Mouse (Mus musculus): ENCODE results near the gene 4930558K02Rik. TPM values are rescaled to one million over a fixed set of nuclear protein-coding genes. Genes with fewer than 3 reads are reported as not detected.

4930558K02Rik gene
- total RNA-seq (2014; rRNA removed) (not detected in 2 replicates), polyA plus RNA-seq (2015; fragmentation: Nextera tagmentation; extraction: Ambion mirVana) (0.25 and 0.43 TPM in 2 replicates)

DNA sequence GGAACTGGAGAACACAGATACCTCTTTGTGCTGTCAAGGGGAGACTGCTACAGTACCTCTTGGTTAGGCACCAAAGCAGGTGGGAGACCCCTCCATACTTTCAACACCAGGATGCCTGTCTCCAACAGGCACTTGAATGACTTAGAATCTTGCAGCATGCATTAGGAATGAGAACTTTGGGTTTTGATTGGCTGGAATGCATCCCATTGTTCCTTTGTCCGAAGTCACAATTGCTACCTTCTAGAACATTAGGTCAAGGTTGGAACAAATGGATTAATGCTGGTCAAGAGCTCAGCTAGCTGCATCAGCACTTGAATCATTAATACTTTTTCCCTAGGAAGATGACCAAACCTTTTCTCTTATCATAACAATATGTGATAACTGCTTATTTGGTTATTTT, at the start of gene 4930558K02Rik:
4930558K02Rik (minus strand) TSS at position 101 of the 400 bp plus-strand sequence.
- H3K4me1 ChIP-seq (ENCODE audit: insufficient read depth): no peaks in the 10 kb centered on the region
- H3K36me3 ChIP-seq (ENCODE audit: insufficient read depth): no peaks in the 10 kb centered on the region
- H3K4me3 ChIP-seq (ENCODE audit: low read depth, low read length): no peak within 1 kb of the TSS
- no peaks in the 10 kb centered on the region for H3K27me3 ChIP-seq (ENCODE audit: insufficient read depth, low read length)
- no peaks in the 10 kb centered on the region for H3K9me3 ChIP-seq (ENCODE audit: low read length)
- ATAC-seq: no peak
- no peak within 1 kb of the TSS for H3K27ac ChIP-seq (ENCODE audit: low read depth, low read length)
- no peak within 1 kb of the TSS for H3K9ac ChIP-seq
- no peak for TF ChIP-seq CTCF (IDR thresholded peaks at IDR 0.05; ENCODE audit: low read depth)
- no peak for DNase-seq
- WGBS: 72% methylated on average over 1 of the region's 1 CpGs
- no peak within 1 kb of the TSS for H3K4me2 ChIP-seq (ENCODE audit: low read depth)

DNA sequence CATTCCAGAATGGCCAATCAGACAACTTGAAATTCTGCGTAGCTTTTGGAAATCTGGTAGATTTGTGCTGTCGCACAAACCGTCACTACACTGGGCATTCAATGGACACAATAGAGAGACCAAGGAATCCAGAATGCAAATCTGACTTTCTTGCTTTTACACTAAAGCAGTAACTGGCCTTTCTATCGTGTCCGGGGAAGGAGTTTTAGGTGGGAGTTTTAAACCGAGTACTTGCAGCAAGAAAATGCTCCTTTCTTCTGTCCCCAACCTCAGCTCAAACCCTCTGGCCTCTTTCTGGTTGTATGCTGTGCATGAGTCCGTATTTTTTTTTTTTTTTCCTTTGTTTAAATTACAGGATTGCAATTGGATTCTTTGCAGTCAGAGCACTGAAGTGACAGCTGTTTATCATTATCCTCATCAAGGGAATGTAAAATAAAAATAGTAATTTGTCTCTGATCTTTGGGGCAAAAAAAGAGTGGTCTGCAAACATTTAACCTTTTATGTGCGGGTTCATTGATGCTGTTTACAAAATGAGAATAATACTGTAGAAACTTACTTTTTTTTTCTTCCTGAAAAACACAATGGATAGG, 44.3 kb upstream of the 4930558K02Rik start:
- WGBS: 53% methylated on average over 8 of the region's 8 CpGs
- Histone ChIP-seq H3K4me2 (ENCODE audit: low read depth) (no peak overlapping the region), H3K4me1 (ENCODE audit: insufficient read depth) (0 out of 2 replicates have a peak, but pooled peaks cover 6% of the 10 kb centered on the region), H3K27ac (ENCODE audit: low read depth, low read length) (no peak overlapping the region), H3K27me3 (ENCODE audit: insufficient read depth, low read length) (no peaks in the 10 kb centered on the region), H3K9ac (no peak overlapping the region), H3K9me3 (ENCODE audit: low read length) (no peaks in the 10 kb centered on the region), H3K36me3 (ENCODE audit: insufficient read depth) (no peaks in the 10 kb centered on the region), H3K4me3 (ENCODE audit: low read depth, low read length) (no peak overlapping the region)
- DNase-seq: no peak
- TF ChIP-seq CTCF (IDR thresholded peaks at IDR 0.05; ENCODE audit: low read depth): no peak
- ATAC-seq: no peak

DNA sequence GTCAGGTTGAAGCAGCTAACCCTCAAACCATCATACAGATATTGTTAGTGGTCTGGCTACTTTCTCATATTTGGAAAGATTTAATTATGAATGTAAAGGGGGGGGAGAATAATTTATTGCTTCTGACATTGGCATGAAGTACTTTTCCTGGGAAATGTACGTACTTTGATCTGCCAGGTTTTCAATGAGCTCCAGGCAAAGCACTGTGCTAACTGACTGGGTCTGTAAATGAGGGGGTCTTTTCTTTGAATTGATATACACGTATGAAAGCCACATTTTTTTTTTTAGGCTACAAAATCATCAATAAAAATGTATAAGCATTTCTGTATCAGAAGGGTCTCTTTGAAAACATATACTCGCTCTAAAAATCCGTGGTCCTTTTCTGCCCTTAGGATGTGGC, 41.3 kb upstream of the 4930558K02Rik start:
- Histone ChIP-seq H3K27me3 (ENCODE audit: insufficient read depth, low read length) (no peaks in the 10 kb centered on the region), H3K27ac (ENCODE audit: low read depth, low read length) (no peak overlapping the region), H3K9ac (no peak overlapping the region), H3K4me3 (ENCODE audit: low read depth, low read length) (no peak overlapping the region), H3K36me3 (ENCODE audit: insufficient read depth) (no peaks in the 10 kb centered on the region), H3K9me3 (ENCODE audit: low read length) (no peaks in the 10 kb centered on the region), H3K4me2 (ENCODE audit: low read depth) (no peak overlapping the region), H3K4me1 (ENCODE audit: insufficient read depth) (0 out of 2 replicates have a peak, but pooled peaks cover 6% of the 10 kb centered on the region)
- no peak for TF ChIP-seq CTCF (IDR thresholded peaks at IDR 0.05; ENCODE audit: low read depth)
- DNase-seq (no peak), ATAC-seq (no peak)
- WGBS: 54% methylated on average over 4 of the region's 4 CpGs

DNA sequence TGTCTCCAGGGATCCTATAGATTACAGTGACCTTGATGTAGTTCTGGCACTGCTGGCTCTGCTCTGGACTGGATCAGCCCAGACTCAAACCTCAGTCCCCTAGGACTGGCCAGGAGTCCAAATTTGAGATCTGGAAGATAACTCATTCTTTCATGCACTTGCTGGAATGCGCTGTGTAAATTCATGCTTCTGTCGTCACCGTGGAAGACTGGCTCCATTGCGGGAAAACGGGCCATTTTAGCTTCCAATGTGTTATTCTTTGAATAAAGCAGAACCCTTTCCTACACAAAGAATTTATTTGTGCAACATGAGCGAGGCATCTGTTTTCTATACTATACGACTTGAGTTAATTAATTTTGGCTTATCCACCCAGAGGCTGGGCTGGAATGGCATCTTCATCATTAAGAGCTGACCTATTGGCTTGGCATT, 40.9 kb upstream of the 4930558K02Rik start:
- no peaks in the 10 kb centered on the region for H3K36me3 ChIP-seq (ENCODE audit: insufficient read depth)
- 41% methylated on average over 7 of the region's 7 CpGs for WGBS
- H3K27me3 ChIP-seq (ENCODE audit: insufficient read depth, low read length): no peaks in the 10 kb centered on the region
- no peak overlapping the region for H3K4me2 ChIP-seq (ENCODE audit: low read depth)
- DNase-seq (no peak), ATAC-seq (no peak)
- no peak for TF ChIP-seq CTCF (IDR thresholded peaks at IDR 0.05; ENCODE audit: low read depth)
- no peaks in the 10 kb centered on the region for H3K9me3 ChIP-seq (ENCODE audit: low read length)
- H3K4me3 ChIP-seq (ENCODE audit: low read depth, low read length): no peak overlapping the region
- H3K4me1 ChIP-seq (ENCODE audit: insufficient read depth): 0 out of 2 replicates have a peak, but pooled peaks cover 6% of the 10 kb centered on the region
- H3K27ac ChIP-seq (ENCODE audit: low read depth, low read length): no peak overlapping the region
- no peak overlapping the region for H3K9ac ChIP-seq

DNA sequence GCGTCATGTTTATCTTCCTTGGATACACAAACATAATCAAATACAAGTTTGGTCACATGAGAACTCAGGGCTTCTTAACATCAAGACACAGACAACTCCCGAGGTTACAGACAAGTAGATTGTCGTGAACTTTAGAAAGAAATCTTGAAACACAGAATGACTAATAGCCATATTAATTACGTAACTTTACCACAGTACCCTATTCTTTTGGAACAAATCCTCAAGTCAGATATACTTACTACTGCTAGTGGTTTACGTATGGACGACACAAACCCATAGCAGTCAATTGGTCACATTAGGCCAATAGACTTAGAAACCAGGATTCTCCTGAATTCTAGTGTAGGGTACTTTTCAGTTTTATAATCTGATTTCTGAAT, 39.2 kb upstream of the 4930558K02Rik start:
- no peaks in the 10 kb centered on the region for H3K9me3 ChIP-seq (ENCODE audit: low read length)
- 0 out of 2 replicates have a peak, but pooled peaks cover 6% of the 10 kb centered on the region for H3K4me1 ChIP-seq (ENCODE audit: insufficient read depth)
- ATAC-seq (no peak), DNase-seq (no peak)
- 90% methylated on average over 6 of the region's 6 CpGs for WGBS
- no peak overlapping the region for H3K4me2 ChIP-seq (ENCODE audit: low read depth)
- TF ChIP-seq CTCF (IDR thresholded peaks at IDR 0.05; ENCODE audit: low read depth): no peak
- no peak overlapping the region for H3K27ac ChIP-seq (ENCODE audit: low read depth, low read length)
- H3K9ac ChIP-seq: no peak overlapping the region
- H3K27me3 ChIP-seq (ENCODE audit: insufficient read depth, low read length): no peaks in the 10 kb centered on the region
- H3K4me3 ChIP-seq (ENCODE audit: low read depth, low read length): no peak overlapping the region
- H3K36me3 ChIP-seq (ENCODE audit: insufficient read depth): no peaks in the 10 kb centered on the region

DNA sequence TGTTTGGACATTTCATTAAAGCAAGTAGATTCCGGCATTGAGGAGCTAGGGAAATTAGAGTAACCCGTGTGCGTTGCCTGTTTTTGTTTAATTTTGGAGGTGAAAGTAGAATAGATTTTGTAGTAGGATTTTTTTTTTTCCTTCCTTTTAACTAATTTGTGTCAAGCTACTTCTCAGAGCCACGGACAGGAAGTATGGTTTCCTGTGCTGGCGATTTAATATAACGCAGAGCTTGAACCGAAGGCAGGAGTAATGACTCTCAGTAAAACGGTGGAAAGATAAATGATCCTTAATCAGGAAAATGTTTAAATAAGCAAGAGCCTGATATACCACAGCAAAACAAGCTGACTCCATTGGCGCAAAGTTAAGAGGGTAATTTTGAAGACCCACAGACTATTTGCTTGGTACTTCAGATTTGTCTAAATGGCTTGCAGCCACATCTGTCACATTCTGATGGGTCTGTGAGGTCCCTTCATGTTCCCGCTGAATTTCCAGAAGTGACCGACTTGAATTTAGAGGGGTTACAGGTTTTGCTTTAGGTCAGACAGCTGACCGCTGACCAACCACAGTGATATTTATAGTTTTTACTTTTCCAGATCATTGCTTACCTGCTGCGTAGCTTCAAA, 38.7 kb upstream of the 4930558K02Rik start:
- Histone ChIP-seq H3K9ac (no peak overlapping the region), H3K9me3 (ENCODE audit: low read length) (no peaks in the 10 kb centered on the region), H3K36me3 (ENCODE audit: insufficient read depth) (no peaks in the 10 kb centered on the region), H3K4me1 (ENCODE audit: insufficient read depth) (0 out of 2 replicates have a peak, but pooled peaks cover 6% of the 10 kb centered on the region), H3K4me2 (ENCODE audit: low read depth) (no peak overlapping the region), H3K4me3 (ENCODE audit: low read depth, low read length) (no peak overlapping the region), H3K27me3 (ENCODE audit: insufficient read depth, low read length) (no peaks in the 10 kb centered on the region), H3K27ac (ENCODE audit: low read depth, low read length) (no peak overlapping the region)
- no peak for TF ChIP-seq CTCF (IDR thresholded peaks at IDR 0.05; ENCODE audit: low read depth)
- WGBS: 85% methylated on average over 13 of the region's 13 CpGs
- ATAC-seq (no peak), DNase-seq (no peak)

DNA sequence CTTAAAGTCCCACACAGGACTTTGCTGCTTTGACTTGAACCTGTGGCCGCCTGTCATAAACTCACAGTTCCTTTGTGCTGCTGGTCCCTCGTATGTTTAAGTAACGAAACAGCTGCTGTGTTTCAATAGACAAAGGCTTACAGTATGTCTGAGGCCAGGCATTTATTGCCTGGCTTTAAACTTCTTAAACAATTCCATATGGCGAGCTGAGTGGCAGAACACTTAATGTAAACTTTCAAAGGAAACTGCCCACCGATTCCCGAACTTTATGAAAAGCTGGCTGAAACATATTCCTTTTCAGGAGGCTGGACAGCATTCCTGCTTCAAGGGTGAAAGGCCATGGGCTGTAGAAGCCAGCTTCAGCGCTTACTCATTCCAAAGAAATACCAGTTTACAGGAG, 37.5 kb upstream of the 4930558K02Rik start:
- no peaks in the 10 kb centered on the region for H3K27me3 ChIP-seq (ENCODE audit: insufficient read depth, low read length)
- no peak for DNase-seq
- H3K4me1 ChIP-seq (ENCODE audit: insufficient read depth): 0 out of 2 replicates have a peak, but pooled peaks cover 5% of the 10 kb centered on the region
- no peaks in the 10 kb centered on the region for H3K36me3 ChIP-seq (ENCODE audit: insufficient read depth)
- 51% methylated on average over 7 of the region's 7 CpGs for whole genome bisulfite sequencing
- H3K9ac ChIP-seq: no peak overlapping the region
- TF ChIP-seq CTCF (IDR thresholded peaks at IDR 0.05; ENCODE audit: low read depth): no peak
- no peak overlapping the region for H3K4me3 ChIP-seq (ENCODE audit: low read depth, low read length)
- no peak for ATAC-seq
- no peak overlapping the region for H3K27ac ChIP-seq (ENCODE audit: low read depth, low read length)
- no peaks in the 10 kb centered on the region for H3K9me3 ChIP-seq (ENCODE audit: low read length)
- no peak overlapping the region for H3K4me2 ChIP-seq (ENCODE audit: low read depth)

Data from forebrain, postnatal 0 days (tissue).